Mouse (Mus musculus) urinary bladder, postnatal 25 days (tissue): ENCODE results near the gene Tbr1.

ENCODE experiments used
- DNase-seq: peaks from one replicate; pipeline ENCODE4 v3.0.0; 2022; ENCODE audit warnings: low spot score

The Tbr1 gene

GRCm38 (mm10) chr2:61802656-61803251 is at the start of gene Tbr1:
Tbr1 (plus strand) TSS chr2:61802930.
- DNase-seq: no peak

- DNase-seq: no peak
Measured at GRCm38 (mm10) chr2:61754989-61755388, 47.7 kb upstream of the Tbr1 start.

- no peak for DNase-seq
Measured at GRCm38 (mm10) chr2:61759234-61759855, 43.4 kb upstream of the Tbr1 start.

GRCm38 (mm10) chr2:61760044-61760443 is 42.7 kb upstream of the Tbr1 start:
- no peak for DNase-seq

GRCm38 (mm10) chr2:61764470-61765105 is 38.1 kb upstream of the Tbr1 start:
- no peak for DNase-seq

GRCm38 (mm10) chr2:61765526-61765925 is 37.2 kb upstream of the Tbr1 start:
- no peak for DNase-seq

GRCm38 (mm10) chr2:61780794-61781193 is 21.9 kb upstream of the Tbr1 start:
- no peak for DNase-seq

GRCm38 (mm10) chr2:61794960-61795359 is 7.8 kb upstream of the Tbr1 start:
- no peak for DNase-seq

GRCm38 (mm10) chr2:61798048-61798447 is 4.7 kb upstream of the Tbr1 start:
- DNase-seq: no peak

- no peak for DNase-seq
Measured at GRCm38 (mm10) chr2:61803443-61804367, 975 bp downstream of the Tbr1 start.

- DNase-seq: no peak
Measured at GRCm38 (mm10) chr2:61804382-61804840, 1.7 kb downstream of the Tbr1 start.

GRCm38 (mm10) chr2:61804841-61805540 is 2.3 kb downstream of the Tbr1 start:
- no peak for DNase-seq

GRCm38 (mm10) chr2:61805541-61806345 is 3.0 kb downstream of the Tbr1 start:
- DNase-seq: no peak

GRCm38 (mm10) chr2:61806346-61806825 is 3.7 kb downstream of the Tbr1 start:
- DNase-seq: no peak

GRCm38 (mm10) chr2:61807151-61807550 is 4.4 kb downstream of the Tbr1 start:
- DNase-seq: no peak

GRCm38 (mm10) chr2:61807781-61808180 is 5.1 kb downstream of the Tbr1 start:
- DNase-seq: no peak

- DNase-seq: no peak
Measured at GRCm38 (mm10) chr2:61808776-61809175, 6.0 kb downstream of the Tbr1 start.

- no peak for DNase-seq
Measured at GRCm38 (mm10) chr2:61809381-61809780, 6.7 kb downstream of the Tbr1 start.

GRCm38 (mm10) chr2:61810751-61811150 is 8.0 kb downstream of the Tbr1 start:
- no peak for DNase-seq

- no peak for DNase-seq
Measured at GRCm38 (mm10) chr2:61811163-61811506, 8.4 kb downstream of the Tbr1 start.
